Mouse (Mus musculus) naive thymus-derived CD4-positive, alpha-beta T cell, adult 2 months (primary cell): ENCODE data around the gene Lrfn2.

Source experiments
- DNase-seq: peaks from one replicate; pipeline ENCODE4 v3.0.0-alpha.2; 2011; ENCODE audit warnings: low read depth

Gene Lrfn2

DNA sequence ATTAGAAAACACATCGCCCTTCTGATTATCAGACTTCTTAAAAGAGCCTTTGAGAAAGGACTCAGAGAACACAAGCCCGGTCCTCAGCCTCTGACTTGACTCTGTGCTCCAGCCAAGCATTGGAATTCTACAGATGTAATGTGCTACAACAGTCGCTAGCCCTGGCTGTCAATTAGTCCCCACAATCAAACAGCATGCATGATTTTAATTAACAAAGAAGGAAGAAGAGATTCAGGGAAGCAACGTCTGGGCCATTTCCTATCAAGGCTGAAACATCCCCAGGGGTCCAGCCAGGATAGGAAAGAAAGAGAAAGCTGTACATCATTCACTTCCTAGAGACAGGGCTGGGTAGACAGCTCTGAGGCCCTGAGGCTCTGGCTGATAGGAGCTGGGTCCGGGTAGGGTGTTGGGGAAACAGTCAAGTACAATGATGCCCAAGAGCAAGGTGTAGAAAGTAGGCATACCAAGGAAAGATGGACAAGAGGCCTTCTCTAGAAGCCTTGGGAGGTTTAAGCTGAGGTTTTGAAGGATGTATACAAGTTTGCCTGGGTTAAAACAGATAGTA, 101.6 kb downstream of the Lrfn2 start:
- no peak for DNase-seq

DNA sequence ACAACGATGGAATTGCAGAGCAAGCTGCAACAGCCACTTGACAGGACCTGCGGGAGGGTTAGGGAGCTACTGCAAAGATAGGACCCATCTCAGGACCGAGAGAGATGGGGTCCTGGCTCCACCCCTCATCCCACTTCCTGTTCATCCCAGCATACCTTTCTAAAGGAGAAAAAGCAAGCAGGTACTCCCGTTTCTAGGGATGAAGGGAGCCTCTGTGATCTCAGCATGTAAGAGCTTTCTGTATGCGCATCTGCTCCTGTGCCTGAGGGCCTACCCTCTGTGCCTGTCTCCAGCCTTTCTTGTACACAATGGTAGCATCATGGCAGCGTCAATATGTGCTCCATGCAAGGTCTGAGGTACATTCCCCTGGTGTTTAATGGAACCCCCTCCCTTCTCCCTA, 102.9 kb downstream of the Lrfn2 start:
- no peak for DNase-seq

DNA sequence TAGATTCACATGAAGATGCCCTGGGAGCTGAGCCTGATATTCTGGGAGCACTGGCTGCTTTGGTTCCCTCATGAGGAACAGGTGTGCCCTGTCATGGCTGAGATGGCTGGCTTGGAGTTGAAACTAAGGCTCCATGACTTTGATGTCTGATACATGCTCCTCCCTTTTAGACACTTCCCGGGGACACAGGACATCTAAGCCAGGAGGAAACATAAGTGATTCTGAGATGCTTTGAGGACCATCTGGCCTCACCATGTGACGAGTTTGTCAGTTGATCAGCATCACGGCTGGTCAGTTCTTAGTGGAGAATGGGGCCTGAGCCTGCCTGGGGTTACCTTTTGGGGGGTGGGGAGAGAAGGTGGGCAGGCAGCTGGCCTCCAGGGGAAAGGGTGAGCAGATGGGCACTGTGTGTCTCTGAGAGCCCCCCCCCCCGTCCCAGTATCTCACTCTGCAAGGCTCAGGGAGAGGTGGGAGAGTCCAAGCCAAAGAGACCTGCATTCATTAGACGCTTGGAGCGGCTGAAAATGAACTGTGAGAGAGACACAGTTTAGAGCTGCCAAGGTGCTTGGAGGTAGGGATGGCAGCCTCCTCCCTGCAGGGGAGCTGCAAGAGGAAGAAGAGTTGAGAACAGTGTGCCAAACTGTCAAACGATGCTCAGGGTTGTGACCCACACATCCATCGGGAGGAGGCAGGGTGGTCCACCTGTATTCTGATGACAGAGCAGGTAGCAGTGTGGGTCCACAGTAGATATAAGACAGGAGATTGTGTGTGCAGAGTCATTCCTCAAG, 105.2 kb downstream of the Lrfn2 start:
- no peak for DNase-seq

DNA sequence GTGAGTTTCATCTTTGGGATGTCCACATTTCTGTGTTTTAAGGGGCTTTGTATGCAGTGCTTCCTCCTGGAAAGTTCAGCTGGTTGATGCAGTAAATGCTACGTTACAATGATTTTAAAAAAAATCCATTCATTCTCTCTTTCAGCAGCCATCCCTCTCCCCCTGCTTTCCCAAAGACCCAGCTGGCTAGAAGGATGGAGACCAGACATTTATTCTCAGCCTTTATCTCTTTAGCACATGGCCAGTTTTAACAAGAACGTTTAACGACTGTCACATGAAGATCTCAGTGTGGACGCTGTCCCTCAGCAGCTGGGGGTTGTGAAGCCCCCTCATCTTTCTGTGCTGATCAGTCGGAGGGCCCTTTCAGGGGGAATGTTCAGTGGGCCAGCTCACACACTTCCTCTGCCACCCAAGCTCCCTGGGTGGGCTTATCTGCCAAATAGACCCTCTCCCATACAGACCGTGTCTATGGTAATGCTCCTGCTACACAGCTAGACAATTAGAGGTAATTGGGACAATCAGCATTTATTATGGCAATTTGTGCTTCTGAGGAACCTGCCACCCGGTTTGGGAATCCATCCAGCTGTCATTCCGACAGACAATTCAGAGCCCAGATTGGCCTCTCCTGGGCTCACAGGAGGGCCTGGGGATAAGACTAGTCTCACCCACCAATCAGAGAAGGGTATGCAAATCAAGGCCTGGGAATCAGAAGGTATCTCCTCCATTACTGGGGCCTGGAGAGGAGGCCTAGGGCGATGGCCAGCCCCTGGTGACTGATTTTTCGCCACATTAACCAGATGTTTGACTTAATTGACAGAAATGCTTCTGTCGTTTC, 111.8 kb downstream of the Lrfn2 start:
- no peak for DNase-seq

DNA sequence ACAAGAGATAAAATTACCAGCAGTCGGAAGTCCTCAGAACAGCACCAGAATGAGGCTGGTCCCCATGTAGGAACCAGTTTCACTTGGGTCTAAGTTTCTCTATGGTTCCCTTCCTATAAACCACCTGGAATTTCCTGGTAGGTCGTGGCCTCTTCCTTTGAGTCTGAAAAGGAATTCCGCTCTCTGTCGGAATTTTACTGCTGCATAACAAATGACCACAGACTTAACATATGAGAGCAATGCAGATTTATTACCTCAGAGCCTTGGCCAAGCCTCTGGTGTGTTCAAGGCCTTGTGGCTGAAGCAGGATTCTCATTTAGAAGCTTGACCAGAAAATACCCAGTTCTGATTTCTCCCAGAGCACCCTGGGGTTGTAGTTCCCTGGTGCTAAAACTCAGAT, 115.7 kb downstream of the Lrfn2 start:
- DNase-seq, result no peak

DNA sequence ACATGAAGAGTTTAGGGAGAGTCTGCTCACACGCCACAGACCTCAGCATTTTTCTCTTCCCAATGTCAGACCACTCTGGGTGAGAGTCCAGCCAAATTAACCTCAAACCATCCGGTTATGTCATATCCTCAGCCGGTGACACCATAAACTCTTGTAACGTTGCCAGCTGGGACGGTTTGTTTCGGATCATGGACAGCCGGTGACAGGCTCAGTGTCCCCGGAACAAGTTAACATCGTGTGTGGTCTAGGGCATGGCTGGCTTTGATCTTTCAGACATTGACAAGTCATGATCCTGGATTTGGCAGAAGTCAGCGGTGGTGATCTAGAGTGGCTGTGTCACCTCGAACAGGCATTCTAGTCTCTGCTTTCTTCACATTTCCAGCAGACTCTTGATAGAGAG, 119.1 kb downstream of the Lrfn2 start:
- DNase-seq, result no peak

DNA sequence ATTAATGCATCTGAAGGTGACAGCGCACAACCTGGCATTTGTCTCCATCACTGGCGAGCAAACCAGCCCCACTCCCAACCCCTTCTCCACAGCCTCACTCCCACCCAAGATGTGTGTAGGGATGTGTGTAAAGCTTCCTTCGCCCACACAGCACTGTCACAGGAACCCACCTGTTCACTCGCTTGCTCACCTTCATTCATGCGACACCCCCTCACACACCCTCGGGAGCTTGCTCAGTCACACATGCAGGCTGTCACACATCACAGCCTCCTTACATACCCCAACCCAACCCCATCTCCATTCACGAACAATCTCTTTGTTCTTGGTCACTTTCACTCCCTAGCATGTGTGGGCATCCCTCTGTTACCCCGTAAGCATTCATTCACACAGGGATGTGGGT, 129.0 kb downstream of the Lrfn2 start:
- DNase-seq, result no peak

DNA sequence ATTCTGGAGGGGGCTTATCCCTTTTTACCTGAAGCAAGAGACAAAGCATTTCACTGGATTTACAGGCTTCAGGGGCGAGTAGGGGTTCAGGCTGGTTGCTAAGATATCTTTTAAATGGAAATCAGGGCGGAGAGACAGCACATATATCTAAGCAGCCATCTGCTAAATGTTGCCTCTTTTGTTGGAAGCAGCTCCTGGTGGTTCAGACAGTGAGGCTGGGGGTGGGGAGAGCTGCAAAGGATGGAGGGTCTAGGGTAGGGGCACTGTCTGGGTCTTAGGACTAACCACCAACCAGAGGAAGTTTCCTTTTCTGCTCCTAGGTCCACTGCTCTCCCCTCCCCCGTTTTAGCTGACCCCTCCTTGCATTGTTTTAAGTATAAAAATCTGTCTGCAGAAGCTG, 131.6 kb downstream of the Lrfn2 start:
- DNase-seq, result no peak

DNA sequence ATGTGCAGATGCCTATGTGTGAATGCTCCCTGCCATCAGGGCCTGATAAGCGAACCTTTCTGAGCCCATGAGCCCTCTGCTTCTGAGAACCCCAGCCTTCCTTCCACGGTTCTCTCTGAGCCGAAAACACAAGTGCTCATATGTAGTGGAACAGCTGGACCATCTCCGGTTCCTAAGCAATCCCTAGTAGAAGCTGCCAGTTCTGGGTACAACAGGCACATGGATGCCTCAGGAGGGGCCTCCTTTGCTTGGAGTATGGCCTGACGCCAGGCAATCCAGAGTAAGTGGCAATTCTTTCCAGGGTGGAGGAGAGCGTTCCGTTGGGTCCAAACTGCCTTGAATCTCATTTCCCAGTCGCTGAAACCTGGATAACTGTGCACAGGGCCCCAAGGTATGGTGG, 132.3 kb downstream of the Lrfn2 start:
- DNase-seq, result no peak

DNA sequence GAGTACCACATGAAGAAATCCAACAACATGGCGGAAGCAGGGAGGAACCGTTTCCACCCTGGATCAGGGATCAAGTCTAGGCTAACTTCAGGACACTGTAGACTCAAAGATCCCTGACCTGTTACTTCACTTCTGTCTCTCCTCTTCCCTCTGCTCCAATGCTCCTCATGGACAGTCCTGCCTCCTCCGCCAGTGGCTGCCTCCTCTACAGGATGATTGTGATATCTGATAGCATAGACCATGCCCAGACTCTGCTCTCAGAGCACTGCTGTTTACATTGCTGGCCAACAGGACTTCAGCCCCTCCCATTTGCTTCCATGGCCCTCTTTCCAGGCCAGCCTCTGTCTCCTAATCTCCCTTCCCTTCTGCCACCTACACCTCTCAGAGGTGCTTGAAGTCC, 132.9 kb downstream of the Lrfn2 start:
- DNase-seq, result no peak

DNA sequence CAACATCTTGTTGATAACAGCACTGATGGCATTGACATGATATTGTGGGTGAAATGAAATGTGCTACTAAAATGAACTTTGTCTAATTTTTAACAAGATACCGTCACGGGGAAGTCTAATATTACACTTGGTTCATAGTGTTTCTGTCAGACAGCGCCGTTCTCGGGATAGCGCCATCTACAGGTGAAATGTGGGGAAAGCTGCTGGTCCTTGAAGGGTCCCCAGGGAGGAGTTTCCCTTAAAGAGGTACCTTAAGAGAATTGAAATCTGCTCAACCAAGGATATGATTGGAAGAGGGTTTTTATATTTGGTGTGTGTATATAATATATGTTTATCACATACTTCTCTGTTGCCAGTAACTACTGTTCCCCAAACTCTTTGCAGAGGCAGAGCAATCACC, 134.6 kb downstream of the Lrfn2 start:
- DNase-seq, result no peak

DNA sequence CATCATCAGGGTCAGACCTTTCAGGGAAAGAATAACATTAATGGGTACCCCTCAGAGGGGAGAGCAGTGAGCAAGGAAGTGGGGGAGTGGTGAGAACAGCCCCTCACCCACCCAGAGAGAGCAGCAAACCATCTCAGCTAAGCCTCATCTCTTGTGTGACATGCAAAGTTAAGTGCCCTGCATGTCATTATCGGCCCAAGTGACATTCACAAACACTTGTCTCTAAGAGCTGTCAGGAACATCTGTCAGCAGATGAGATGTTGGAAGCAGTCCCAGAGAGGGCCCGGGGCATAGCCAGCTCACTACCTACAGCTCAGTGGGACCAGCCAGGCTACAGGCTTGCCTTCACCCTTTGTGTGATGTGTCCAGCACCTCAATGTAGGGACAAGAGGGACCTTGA, 146.0 kb downstream of the Lrfn2 start:
- no peak for DNase-seq

DNA sequence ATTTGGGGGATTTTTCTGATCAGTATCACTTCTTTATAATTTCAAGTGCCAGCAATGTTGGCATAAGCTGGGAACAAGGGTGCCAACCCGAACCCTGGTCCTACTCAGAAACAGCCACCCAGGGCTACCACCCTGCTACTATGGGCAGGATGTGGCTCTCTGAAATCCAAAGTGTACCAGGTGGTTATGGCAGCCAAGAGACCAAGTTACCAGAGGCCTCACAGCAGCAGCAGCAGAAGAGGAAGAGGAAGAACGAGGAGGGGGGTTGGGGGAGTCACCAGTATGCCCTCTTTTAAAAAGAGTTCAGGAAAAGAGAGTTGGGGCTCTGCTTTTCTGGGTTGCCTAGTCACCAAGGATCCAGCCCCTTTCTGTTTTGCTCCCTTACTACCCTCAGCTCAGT, 147.5 kb downstream of the Lrfn2 start:
- no peak for DNase-seq

DNA sequence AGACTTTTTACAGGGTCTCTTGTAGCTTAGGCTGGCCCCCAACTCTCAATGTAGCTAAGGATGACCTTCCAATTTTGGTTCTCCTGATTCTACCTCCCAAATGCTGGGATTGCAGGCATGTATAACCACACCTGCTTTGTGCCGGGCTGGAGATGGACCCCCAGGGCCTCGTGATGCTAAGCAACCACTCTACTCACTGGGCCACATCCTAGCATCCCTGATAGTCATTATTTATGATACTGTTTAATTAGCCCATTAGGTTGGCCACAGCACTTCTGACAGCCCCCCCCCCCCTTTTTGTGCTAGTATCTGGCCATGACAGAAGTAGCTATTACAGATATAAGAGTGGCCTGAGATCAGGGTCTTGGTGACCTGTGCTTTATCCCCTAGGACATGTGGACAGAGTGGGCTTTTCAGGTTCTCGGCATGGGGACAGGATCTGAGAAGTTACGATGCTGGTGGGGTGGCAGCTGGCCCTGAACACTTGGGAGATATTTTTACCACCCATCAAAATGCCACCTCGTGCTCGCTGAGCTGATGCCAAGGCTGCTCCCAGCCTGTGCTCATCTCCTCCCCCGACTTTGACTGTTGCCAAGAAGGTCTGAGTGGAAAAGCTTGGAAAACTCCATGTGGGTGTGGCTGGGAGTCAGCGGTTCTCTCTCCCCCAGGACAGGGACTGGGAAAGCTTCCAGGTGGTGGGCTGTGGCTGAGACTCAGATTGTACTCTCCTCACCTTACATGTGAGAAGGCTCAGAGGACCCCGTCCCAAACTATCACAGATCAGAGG, 151.6 kb downstream of the Lrfn2 start:
- DNase-seq, result no peak

DNA sequence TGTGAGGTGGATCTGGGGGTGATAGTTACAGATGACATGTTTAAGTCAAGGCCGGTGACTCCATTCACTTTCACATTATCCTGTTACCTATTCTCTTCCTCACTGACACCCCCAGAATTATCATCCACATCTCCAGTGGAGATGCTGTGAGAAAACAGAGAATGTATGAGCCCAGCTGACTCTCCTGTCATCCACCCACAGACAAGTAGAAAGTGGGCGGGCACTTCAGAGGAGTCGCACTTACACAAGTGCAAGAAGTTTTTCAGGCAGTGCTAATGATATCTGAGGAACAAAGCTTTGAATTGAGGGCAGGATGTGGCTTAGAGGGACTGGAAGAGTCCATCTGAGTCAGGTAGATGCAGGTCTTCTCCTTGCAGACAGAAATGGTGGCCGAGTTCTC, 152.9 kb downstream of the Lrfn2 start:
- no peak for DNase-seq

DNA sequence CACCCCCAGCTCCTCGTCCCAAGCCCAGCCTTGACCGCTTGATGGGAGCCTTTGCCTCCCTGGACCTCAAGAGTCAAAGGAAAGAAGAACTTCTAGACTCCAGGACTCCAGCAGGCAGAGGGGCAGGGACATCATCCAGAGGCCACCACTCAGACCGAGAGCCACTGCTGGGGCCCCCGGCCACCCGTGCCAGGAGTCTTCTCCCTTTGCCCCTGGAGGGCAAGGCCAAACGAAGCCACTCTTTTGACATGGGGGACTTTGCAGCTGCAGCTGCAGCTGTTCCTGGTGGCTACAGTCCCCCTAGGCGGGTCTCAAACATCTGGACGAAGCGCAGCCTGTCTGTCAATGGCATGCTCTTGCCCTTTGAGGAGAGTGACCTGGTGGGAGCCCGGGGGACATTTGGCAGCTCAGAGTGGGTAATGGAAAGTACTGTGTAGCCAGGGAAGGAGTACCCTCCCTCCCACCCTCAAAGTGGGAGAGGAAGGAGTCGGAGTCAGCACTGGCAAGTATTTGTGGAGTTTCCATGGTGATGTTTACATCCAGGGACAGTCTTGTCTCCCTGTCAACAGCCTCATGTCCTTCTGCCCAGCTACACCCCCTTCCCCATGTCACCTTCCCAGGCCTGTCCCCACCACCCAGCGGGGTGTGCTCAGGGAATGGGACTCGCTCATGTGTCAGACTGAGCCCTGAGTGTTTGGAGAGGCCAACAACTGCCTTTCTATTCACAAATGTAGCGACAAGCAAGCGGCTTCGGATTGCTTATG, 164.8 kb downstream of the Lrfn2 start:
- no peak for DNase-seq

DNA sequence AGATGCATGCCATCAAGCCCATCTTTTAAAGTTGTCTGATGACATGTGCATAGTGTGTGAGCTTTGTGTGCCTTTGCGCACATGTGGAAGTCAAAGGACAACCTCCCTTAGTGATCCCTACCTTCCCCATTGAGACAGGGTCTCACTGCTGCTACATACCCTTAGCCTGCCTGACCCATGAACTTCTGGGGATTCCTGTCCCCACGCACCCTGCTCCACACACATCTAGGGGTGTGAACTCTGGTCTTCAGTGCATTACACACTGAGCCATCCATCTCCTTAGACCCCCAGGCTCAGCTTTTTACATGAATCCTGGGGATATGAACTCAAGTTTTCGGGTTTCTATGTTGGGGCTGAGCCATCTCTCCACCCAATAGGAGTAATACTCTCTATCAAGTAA, 179.2 kb downstream of the Lrfn2 start:
- no peak for DNase-seq

DNA sequence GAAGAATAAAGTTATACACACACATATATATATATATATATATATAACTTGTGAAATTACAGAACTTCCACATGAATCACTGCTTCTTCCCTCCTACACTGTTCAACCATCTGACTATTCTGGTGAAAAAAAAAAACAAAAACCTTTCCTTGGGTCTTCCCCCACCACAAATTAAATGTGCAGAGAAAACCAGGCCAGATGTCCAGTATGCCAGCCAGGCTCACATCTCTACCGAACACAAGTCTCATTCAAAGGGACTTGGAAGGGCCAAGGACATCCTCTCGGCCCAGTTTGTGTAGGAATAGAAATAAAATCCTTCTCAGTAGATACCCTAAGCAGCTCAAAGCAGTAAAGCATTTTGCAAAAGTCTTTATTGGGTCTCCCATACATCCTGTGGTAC, 179.7 kb downstream of the Lrfn2 start:
- DNase-seq, result no peak

DNA sequence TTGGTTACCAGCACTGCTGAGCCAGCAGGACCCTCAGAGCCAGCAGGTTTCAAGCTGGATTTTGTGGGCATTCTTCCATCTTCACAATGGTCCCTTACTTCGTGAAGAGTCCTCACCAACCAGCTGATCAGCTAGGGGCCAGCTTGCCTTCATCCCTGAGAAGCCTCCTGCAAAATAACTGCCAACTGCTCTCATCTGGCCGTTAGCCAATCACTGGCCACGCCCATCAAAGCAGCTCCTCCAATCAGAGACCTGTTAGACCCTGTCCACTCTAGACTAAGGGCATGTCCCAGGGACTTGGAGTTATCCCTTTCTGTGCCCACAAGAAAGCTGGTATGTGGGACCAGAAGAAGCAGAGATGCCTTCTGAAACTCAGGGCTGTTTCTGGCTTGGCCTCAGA, 181.2 kb downstream of the Lrfn2 start:
- no peak for DNase-seq

DNA sequence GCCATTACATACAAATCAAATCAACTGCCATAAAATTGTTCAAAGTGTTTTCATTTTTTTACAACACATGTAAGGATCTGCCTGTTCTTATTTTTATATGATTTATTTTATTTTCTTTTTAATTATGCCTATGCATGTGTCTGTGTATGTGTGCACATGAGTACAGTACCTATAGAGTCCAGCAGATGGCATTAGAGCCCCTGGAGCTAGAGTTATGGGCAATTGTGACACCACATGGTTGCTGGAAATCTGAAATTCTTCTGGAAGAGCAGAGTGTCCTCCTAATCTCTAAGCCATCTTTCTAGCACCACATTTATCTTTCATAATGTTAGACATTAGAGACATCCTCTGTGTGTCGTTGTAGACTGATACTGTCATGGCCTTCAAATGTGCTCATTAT, 192.0 kb downstream of the Lrfn2 start:
- no peak for DNase-seq

DNA sequence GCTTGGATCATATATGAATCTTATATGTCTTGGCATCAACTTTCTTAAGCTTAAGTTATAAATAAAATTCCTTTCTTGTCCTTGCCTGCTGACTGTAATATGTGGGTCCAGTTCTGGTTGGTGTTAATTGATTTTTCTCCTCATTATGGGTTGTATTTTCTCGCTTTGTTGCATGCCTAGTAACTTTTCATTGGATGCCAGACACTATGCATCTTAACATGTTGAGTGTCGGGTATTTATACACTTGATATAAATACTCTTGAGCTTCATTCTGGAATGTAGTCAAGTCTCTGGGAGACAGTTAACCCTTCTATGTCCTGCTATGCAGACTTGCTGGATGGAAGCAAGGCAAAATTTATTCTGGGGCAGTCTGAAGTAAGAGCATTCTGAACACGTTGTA, 192.5 kb downstream of the Lrfn2 start:
- no peak for DNase-seq
